Mouse (Mus musculus): ENCODE measurements at regions not wholly inside any gene's neighbourhood (a gene's known extent, or its start where the extent isn't known, plus 50 kb on each side); places are given as distances from the start of the nearest gene placed in this dataset.

DNA sequence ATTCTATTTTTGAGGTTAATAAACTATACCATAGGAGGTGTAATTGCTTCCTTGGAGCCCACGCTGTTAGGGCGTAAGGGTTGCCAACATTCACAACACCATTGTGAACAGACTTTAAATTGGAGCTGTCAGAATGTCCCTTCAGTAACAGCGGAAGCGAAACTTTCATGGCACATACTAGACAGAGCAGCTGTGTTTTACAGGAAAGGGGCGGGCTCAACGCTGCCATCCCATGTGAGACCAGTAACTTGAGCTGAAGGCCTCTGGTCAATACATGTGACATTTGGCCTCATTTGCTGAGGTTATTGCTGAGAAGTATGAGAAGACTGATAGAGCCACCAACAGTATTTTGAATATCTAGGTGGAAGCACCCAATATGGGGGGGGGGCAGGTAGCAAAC, 83.5 kb upstream of the Dock1 start:
- H3K4me2 ChIP-seq, result no peak overlapping the region
- 90% methylated on average over 6 of the region's 6 CpGs for WGBS
- no peak overlapping the region for H3K9ac ChIP-seq
- no peak overlapping the region for H3K4me3 ChIP-seq
- H3K36me3 ChIP-seq, result no peaks in the 10 kb centered on the region
- no peak for ATAC-seq (ENCODE audit: insufficient number of reproducible peaks, low FRiP score)
- H3K27me3 ChIP-seq (replicated peaks), result no peaks in the 10 kb centered on the region
- H3K9me3 ChIP-seq (replicated peaks), result no peaks in the 10 kb centered on the region
- peaks cover 4% of the 10 kb centered on the region; the same call in 1 of the 2 replicates for H3K4me1 ChIP-seq (replicated peaks)
- no peak overlapping the region for H3K27ac ChIP-seq (ENCODE audit: poor library complexity, severe bottlenecking)

DNA sequence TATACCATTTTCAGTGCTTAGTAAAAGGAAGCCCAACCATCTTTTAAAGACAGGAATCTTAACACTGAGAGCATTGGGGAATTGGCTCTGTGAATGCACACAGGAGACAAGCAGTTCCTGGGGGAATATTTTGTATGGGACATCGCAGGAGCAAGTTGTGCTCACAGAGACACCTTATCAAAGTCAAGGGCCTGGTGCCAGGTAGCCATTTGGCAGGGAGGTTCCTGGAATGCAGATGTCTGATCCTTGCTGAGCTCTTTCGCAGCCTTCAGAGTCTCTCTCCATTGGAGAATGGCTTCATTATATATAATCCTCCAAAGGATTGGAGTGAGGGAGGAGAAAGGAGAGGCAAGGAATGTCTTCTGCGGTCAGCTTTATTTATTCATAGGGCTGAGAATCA, 62.6 kb upstream of the Dock1 start:
- no peak overlapping the region for H3K9ac ChIP-seq
- no peaks in the 10 kb centered on the region for H3K4me1 ChIP-seq (replicated peaks)
- H3K27ac ChIP-seq (ENCODE audit: poor library complexity, severe bottlenecking), result no peak overlapping the region
- no peaks in the 10 kb centered on the region for H3K9me3 ChIP-seq (replicated peaks)
- H3K36me3 ChIP-seq, result no peaks in the 10 kb centered on the region
- 37% methylated on average over 3 of the region's 3 CpGs for WGBS
- no peak overlapping the region for H3K4me3 ChIP-seq
- H3K27me3 ChIP-seq (replicated peaks), result no peaks in the 10 kb centered on the region
- H3K4me2 ChIP-seq, result no peak overlapping the region
- ATAC-seq (ENCODE audit: insufficient number of reproducible peaks, low FRiP score), result no peak

DNA sequence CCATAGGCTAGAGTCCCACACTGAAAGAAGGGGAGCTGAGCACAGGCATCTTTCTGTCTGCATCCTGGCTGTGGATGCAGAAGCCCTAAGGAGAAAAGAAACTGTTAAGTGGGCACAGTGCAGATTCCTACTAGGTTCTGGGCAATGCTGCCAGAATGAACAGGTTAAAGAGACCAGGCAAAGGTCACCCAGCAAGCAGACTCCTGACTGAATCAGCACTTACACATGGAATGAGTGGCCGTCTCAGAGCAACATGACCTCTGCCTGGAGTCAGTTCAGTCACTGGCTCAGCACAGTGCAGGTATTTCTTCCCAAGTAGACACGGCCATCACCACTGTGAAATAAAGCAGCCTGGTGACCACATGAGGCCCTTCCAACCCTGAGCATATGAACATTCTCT, 60.3 kb upstream of the Dock1 start:
- ATAC-seq (ENCODE audit: insufficient number of reproducible peaks, low FRiP score), result no peak
- Histone ChIP-seq H3K4me3 (no peak overlapping the region), H3K27ac (ENCODE audit: poor library complexity, severe bottlenecking) (no peak overlapping the region), H3K4me1 (replicated peaks) (no peaks in the 10 kb centered on the region), H3K27me3 (replicated peaks) (no peaks in the 10 kb centered on the region), H3K4me2 (no peak overlapping the region), H3K9ac (no peak overlapping the region), H3K36me3 (no peaks in the 10 kb centered on the region), H3K9me3 (replicated peaks) (no peaks in the 10 kb centered on the region)
- 60% methylated on average over 2 of the region's 2 CpGs for WGBS

DNA sequence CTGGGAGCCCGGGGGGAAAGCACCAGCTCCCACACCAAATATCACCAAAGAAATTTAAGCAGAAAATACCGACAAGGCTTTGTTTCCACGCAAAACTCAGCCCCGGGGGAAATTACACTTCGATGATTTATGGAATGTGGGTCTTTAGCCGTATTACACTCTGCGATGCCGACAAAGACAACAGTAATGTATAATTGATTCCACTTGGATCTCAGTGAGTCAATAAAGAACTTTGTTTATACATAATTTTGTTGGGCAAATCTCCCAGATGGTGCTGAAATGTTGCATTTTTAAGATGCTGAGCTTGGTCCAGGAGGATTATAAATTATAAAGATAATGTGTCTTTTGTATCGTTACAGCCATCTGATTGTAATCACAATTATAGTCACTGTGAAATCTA, 59.1 kb upstream of the Dock1 start:
- Histone ChIP-seq H3K4me1 (replicated peaks) (no peaks in the 10 kb centered on the region), H3K9ac (no peak overlapping the region), H3K27ac (ENCODE audit: poor library complexity, severe bottlenecking) (no peak overlapping the region), H3K36me3 (no peaks in the 10 kb centered on the region), H3K27me3 (replicated peaks) (no peaks in the 10 kb centered on the region), H3K4me3 (no peak overlapping the region), H3K9me3 (replicated peaks) (no peaks in the 10 kb centered on the region), H3K4me2 (no peak overlapping the region)
- ATAC-seq (ENCODE audit: insufficient number of reproducible peaks, low FRiP score), result no peak
- 83% methylated on average over 9 of the region's 9 CpGs for WGBS

DNA sequence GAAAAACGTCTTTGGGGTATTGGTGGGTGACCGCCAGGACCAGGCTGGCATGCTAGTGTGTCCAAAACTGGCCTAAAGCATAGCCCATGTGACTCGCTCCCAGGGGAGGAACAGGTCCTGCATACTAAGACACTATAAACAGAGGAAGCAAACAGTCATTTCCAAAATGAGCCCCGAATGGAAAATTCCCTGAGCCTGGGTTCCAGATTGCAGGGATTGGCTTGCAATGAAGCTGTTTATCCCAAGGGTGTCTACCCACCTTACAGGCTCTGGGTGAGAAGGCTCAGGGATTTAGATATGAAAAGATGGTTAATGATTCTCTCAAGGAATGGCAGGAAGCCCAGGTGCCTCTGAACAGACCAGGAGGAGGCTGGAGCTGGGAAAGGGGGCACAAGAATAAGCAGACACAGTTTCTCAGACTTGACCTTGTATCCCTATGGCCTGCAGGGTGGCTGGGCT, 58.2 kb upstream of the Dock1 start:
- WGBS, result 80% methylated on average over 4 of the region's 4 CpGs
- H3K4me1 ChIP-seq (replicated peaks), result no peaks in the 10 kb centered on the region
- H3K4me2 ChIP-seq, result no peak overlapping the region
- no peaks in the 10 kb centered on the region for H3K9me3 ChIP-seq (replicated peaks)
- H3K36me3 ChIP-seq, result no peaks in the 10 kb centered on the region
- ATAC-seq (ENCODE audit: insufficient number of reproducible peaks, low FRiP score), result no peak
- no peak overlapping the region for H3K4me3 ChIP-seq
- H3K9ac ChIP-seq, result no peak overlapping the region
- no peaks in the 10 kb centered on the region for H3K27me3 ChIP-seq (replicated peaks)
- H3K27ac ChIP-seq (ENCODE audit: poor library complexity, severe bottlenecking), result no peak overlapping the region

DNA sequence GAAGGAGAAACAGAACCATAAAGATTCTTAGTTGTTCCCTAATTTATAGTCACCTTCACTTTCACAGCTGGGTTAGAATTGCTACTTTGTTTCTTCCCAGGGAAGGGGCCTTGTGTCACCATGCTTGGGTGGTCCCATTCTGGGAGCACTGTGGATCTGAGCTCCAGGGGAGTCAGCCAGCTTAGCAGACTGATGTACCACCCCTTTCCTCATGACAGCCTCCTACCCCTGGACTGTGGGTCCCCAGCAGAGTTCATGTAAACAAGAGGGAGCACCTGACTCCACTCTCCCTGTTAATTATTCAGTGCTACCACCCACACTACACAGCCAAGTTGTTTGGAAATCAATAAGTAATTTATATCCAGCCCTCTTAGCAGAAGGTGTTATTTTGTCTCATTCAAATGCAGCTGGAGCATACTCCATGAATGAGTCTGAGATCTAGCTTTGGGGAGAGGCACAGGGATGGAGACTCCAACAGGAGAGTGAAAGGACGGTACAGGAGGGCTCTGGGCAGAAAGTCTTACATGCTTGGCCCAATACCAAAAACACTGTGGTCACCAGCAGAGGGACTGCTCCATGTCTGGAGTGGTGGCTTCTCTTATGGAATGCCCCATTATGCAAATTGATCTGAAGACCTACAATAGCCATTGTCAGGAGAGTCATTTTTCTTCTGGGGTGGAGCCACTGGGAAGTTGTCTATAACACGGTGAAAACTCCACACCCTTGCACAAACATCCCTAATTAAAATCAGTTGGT, 51.1 kb upstream of the Dock1 start:
- Histone ChIP-seq H3K27ac (ENCODE audit: poor library complexity, severe bottlenecking) (no peak overlapping the region), H3K9me3 (replicated peaks) (no peaks in the 10 kb centered on the region), H3K9ac (no peak overlapping the region), H3K4me3 (no peak overlapping the region), H3K27me3 (replicated peaks) (no peaks in the 10 kb centered on the region), H3K4me2 (no peak overlapping the region), H3K36me3 (no peaks in the 10 kb centered on the region), H3K4me1 (replicated peaks) (no peaks in the 10 kb centered on the region)
- no peak for ATAC-seq (ENCODE audit: insufficient number of reproducible peaks, low FRiP score)
- 41% methylated on average over 2 of the region's 2 CpGs for WGBS

DNA sequence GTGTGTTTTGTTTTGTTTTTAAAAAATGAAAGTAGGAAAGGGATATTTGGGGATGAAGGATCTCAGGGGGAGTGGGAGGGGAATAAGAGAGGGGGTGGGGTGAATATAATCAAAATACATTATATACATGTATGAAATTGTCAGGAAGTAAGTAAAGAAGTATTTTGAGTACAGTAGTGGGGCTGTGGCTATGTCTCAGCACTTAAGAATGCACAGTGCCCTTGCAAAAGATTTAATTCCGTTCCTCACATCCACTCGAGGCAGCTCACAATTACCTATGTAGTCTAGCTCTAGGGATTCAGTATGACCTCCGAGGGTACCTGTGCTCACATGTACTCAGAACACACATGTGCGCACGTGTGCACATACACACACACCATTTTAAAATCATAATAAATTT, 50.4 kb upstream of the Dock1 start:
- Histone ChIP-seq H3K36me3 (no peaks in the 10 kb centered on the region), H3K9ac (no peak overlapping the region), H3K27me3 (replicated peaks) (no peaks in the 10 kb centered on the region), H3K4me1 (replicated peaks) (no peaks in the 10 kb centered on the region), H3K9me3 (replicated peaks) (no peaks in the 10 kb centered on the region), H3K4me2 (no peak overlapping the region), H3K27ac (ENCODE audit: poor library complexity, severe bottlenecking) (no peak overlapping the region), H3K4me3 (no peak overlapping the region)
- WGBS, result 77% methylated on average over 5 of the region's 5 CpGs
- ATAC-seq (ENCODE audit: insufficient number of reproducible peaks, low FRiP score), result no peak
